Mouse (Mus musculus): ENCODE results near the gene Hjurp. TPM values are rescaled to one million over a fixed set of nuclear protein-coding genes. Genes with fewer than 3 reads are reported as not detected.

Hjurp gene
- polyA plus RNA-seq, 1 experiment from 2014 or later: 168 TPM

GRCm38 (mm10) chr1:88218591-88218990 lies 58.8 kb downstream of the Hjurp start:
- ATAC-seq (ENCODE audit: insufficient number of reproducible peaks, low FRiP score, low TSS enrichment, low read depth): no peak
- no peaks in the 10 kb centered on the region for H3K4me1 ChIP-seq
- no peak overlapping the region for H3K4me3 ChIP-seq
- no peak overlapping the region for H3K4me2 ChIP-seq
- H3K36me3 ChIP-seq: no peaks in the 10 kb centered on the region
- no peak overlapping the region for H3K27ac ChIP-seq
- H3K27me3 ChIP-seq: no peaks in the 10 kb centered on the region
- H3K9me3 ChIP-seq: peaks cover 30% of the 10 kb centered on the region
- 46% methylated on average over 4 of the region's 4 CpGs for WGBS
- no peak overlapping the region for H3K9ac ChIP-seq

GRCm38 (mm10) chr1:88218051-88218450 lies 59.4 kb downstream of the Hjurp start:
- ATAC-seq (ENCODE audit: insufficient number of reproducible peaks, low FRiP score, low TSS enrichment, low read depth): no peak
- H3K9ac ChIP-seq: no peak overlapping the region
- WGBS: 76% methylated on average over 9 of the region's 9 CpGs

GRCm38 (mm10) chr1:88217576-88217975 lies 59.9 kb downstream of the Hjurp start:
- H3K9me3 ChIP-seq: peaks cover 39% of the 10 kb centered on the region
- no peaks in the 10 kb centered on the region for H3K36me3 ChIP-seq
- no peak overlapping the region for H3K27ac ChIP-seq
- H3K9ac ChIP-seq: no peak overlapping the region
- WGBS: 41% methylated on average over 3 of the region's 3 CpGs
- H3K27me3 ChIP-seq: no peaks in the 10 kb centered on the region
- ATAC-seq (ENCODE audit: insufficient number of reproducible peaks, low FRiP score, low TSS enrichment, low read depth): no peak
- H3K4me3 ChIP-seq: no peak overlapping the region
- no peaks in the 10 kb centered on the region for H3K4me1 ChIP-seq
- H3K4me2 ChIP-seq: no peak overlapping the region

More at GRCm38 (mm10) chr1:88218051-88218450, 59.4 kb downstream of the Hjurp start:
- Histone ChIP-seq H3K4me3 (no peak overlapping the region), H3K4me2 (no peak overlapping the region), H3K9me3 (peaks cover 35% of the 10 kb centered on the region), H3K27me3 (no peaks in the 10 kb centered on the region), H3K4me1 (no peaks in the 10 kb centered on the region), H3K36me3 (no peaks in the 10 kb centered on the region), H3K27ac (no peak overlapping the region)

DNA sequence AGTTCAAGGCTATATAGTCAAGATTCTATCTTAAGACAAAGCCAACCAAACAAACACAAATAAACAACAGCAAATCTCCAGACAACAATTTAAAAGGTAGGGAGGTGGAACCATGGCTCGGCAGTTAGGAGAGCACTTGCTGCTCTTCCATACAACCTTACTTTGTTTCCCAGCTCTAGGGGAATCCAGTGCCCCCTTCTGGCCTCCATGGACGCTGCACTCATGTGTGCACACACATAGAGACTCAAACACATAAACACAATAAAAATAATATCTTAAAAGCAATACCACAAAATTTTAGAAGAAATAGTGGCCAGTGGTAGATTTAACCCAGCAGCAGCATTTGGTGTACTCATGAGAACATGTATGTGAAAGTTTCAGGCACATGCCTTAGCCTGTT lies 60.3 kb downstream of the Hjurp start:
- Histone ChIP-seq H3K27me3 (no peaks in the 10 kb centered on the region), H3K36me3 (no peaks in the 10 kb centered on the region), H3K4me1 (no peaks in the 10 kb centered on the region), H3K9me3 (peaks cover 43% of the 10 kb centered on the region), H3K4me3 (no peak overlapping the region), H3K9ac (no peak overlapping the region), H3K4me2 (no peak overlapping the region), H3K27ac (no peak overlapping the region)
- WGBS: 62% methylated on average over 2 of the region's 2 CpGs
- ATAC-seq (ENCODE audit: insufficient number of reproducible peaks, low FRiP score, low TSS enrichment, low read depth): no peak

- H3K4me2 ChIP-seq: no peak overlapping the region
- H3K9ac ChIP-seq: no peak overlapping the region
- ATAC-seq (ENCODE audit: insufficient number of reproducible peaks, low FRiP score, low TSS enrichment, low read depth): no peak
- H3K27ac ChIP-seq: no peak overlapping the region
- H3K4me1 ChIP-seq: no peaks in the 10 kb centered on the region
- peaks cover 49% of the 10 kb centered on the region for H3K9me3 ChIP-seq
- H3K36me3 ChIP-seq: no peaks in the 10 kb centered on the region
- no peak overlapping the region for H3K4me3 ChIP-seq
- 55% methylated on average over 2 of the region's 2 CpGs for WGBS
- H3K27me3 ChIP-seq: no peaks in the 10 kb centered on the region
Measured at GRCm38 (mm10) chr1:88216551-88216950, 60.9 kb downstream of the Hjurp start.

DNA sequence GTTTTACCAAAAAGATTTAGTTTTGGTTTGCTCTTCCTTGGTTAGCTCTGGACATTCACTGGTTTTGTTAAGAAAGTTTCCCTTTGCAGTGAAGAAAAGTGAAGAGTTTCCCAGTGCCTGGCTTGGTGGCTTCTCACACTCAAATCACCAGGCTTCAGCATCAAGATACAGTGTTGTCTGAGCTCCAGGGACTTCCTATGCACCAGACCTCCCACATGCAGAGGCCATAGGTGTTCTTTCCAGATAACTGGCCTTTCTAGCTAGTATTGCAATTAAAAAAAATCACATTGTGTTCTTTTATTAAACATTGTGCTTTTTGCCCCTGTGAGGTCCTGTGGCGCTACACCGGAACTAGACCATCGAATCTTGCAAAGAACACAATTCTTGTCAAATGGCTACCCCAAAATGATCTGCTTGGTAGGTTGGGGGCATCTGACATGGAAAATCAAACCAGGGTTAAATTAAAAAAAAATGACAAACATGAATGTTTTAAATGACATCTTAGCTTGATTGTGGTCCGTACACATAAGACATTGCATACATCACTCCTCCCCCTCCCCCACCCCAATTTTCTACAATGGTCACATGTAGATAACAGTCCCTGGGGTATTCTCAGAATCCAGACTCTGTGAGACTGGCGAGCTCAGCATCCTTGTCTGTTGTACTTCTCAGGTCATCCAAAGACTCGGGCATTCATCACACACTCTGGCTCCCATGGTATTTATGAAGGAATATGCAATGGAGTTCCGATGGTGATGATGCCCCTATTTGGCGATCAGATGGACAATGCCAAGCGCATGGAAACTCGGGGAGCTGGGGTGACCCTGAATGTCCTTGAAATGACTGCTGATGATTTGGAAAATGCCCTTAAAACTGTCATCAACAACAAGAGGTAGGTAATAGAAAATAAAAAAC lies 61.7 kb downstream of the Hjurp start:
- no peak for ATAC-seq (ENCODE audit: insufficient number of reproducible peaks, low FRiP score, low TSS enrichment, low read depth)
- Histone ChIP-seq H3K27me3 (no peaks in the 10 kb centered on the region), H3K4me3 (no peak overlapping the region), H3K9me3 (peaks cover 52% of the 10 kb centered on the region), H3K36me3 (no peaks in the 10 kb centered on the region), H3K4me2 (no peak overlapping the region), H3K9ac (no peak overlapping the region), H3K27ac (no peak overlapping the region), H3K4me1 (no peaks in the 10 kb centered on the region)
- 68% methylated on average over 10 of the region's 10 CpGs for WGBS

GRCm38 (mm10) chr1:88214462-88214952 lies 62.9 kb downstream of the Hjurp start:
- H3K4me2 ChIP-seq: no peak overlapping the region
- no peak overlapping the region for H3K27ac ChIP-seq
- no peak overlapping the region for H3K4me3 ChIP-seq
- peak; percentile 0; the same call in 1 of the 2 replicates for ATAC-seq (ENCODE audit: insufficient number of reproducible peaks, low FRiP score, low TSS enrichment, low read depth)
- H3K36me3 ChIP-seq: no peaks in the 10 kb centered on the region
- peaks cover 52% of the 10 kb centered on the region for H3K9me3 ChIP-seq
- 76% methylated on average over 2 of the region's 2 CpGs for WGBS
- H3K27me3 ChIP-seq: no peaks in the 10 kb centered on the region
- H3K4me1 ChIP-seq: no peaks in the 10 kb centered on the region
- no peak overlapping the region for H3K9ac ChIP-seq

DNA sequence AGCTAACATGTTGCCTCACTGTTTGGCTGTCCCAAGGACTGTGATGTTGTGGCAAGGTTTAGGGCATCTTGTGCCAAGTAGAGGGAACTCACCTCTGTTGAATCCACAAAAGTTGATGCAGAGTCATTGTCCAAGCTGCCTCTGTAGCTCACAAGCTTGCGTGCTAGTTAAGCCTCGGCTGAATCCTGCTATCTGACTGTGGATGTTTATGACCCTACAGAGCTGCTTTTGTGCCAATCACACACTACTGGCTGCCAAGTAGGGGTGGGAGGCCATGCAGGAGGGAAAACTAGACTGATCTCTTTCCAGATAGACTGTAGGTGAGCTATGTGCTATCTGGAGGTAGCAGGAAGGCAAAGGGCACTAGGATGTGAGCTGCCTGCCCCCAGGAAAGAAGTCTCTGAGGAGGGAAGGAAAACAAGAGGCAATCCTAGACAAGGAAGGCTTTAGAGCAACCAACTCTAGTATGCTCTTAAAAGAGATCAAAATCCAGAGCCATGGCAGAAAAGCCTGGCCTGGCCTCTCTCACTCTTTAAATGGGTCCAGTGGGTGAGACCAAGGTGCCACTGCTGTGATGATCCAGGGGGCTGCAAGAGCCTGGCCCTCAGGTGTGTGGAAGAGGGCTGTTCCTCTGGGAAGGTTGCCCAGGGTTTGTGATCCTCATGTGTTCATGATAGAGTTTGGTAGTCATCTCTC lies 63.5 kb downstream of the Hjurp start:
- Histone ChIP-seq H3K27me3 (no peaks in the 10 kb centered on the region), H3K27ac (no peak overlapping the region), H3K9me3 (peaks cover 52% of the 10 kb centered on the region), H3K4me2 (no peak overlapping the region), H3K9ac (no peak overlapping the region), H3K4me3 (no peak overlapping the region), H3K4me1 (no peaks in the 10 kb centered on the region), H3K36me3 (no peaks in the 10 kb centered on the region)
- ATAC-seq (ENCODE audit: insufficient number of reproducible peaks, low FRiP score, low TSS enrichment, low read depth): peak; percentile 7; the same call in 1 of the 2 replicates
- WGBS: 81% methylated on average over 2 of the region's 2 CpGs

- Histone ChIP-seq H3K27ac (no peak overlapping the region), H3K9ac (no peak overlapping the region), H3K4me1 (no peaks in the 10 kb centered on the region), H3K27me3 (no peaks in the 10 kb centered on the region), H3K9me3 (peaks cover 52% of the 10 kb centered on the region), H3K36me3 (no peaks in the 10 kb centered on the region), H3K4me3 (no peak overlapping the region), H3K4me2 (no peak overlapping the region)
- WGBS: 75% methylated on average over 1 of the region's 1 CpGs
- ATAC-seq (ENCODE audit: insufficient number of reproducible peaks, low FRiP score, low TSS enrichment, low read depth): no peak
Measured at GRCm38 (mm10) chr1:88213061-88213460, 64.4 kb downstream of the Hjurp start.

Other genes starting within 250 kb of the Hjurp start
- not detected in 2 replicates for gene Ugt1a10, start 222.2 kb downstream of the Hjurp start, polyA plus RNA-seq (2015; fragmentation: Nextera tagmentation; extraction: Ambion mirVana)
- not detected in 2 replicates for gene Ugt1a9, start 206.8 kb downstream of the Hjurp start, polyA plus RNA-seq (2015; fragmentation: Nextera tagmentation; extraction: Ambion mirVana)
- not detected in 2 replicates for gene Ugt1a8, start 189.8 kb downstream of the Hjurp start, polyA plus RNA-seq (2015; fragmentation: Nextera tagmentation; extraction: Ambion mirVana)
- gene Ugt1a7c, start 182.6 kb downstream of the Hjurp start, polyA plus RNA-seq (2015; fragmentation: Nextera tagmentation; extraction: Ambion mirVana): 4.2 and 4.6 TPM in 2 replicates
- 0.60 and 1.00 TPM in 2 replicates for gene Ugt1a6b, start 174.4 kb downstream of the Hjurp start, polyA plus RNA-seq (2015; fragmentation: Nextera tagmentation; extraction: Ambion mirVana)
- gene Ugt1a6a, start 142.8 kb downstream of the Hjurp start, polyA plus RNA-seq (2015; fragmentation: Nextera tagmentation; extraction: Ambion mirVana): 7.5 and 8.1 TPM in 2 replicates
- gene Ugt1a5, start 111.6 kb downstream of the Hjurp start, polyA plus RNA-seq (2015; fragmentation: Nextera tagmentation; extraction: Ambion mirVana): not detected in 2 replicates
- not detected in 2 replicates for gene Ugt1a2, start 77.0 kb downstream of the Hjurp start, polyA plus RNA-seq (2015; fragmentation: Nextera tagmentation; extraction: Ambion mirVana)
- gene Dnajb3, start 71.9 kb downstream of the Hjurp start, polyA plus RNA-seq (2015; fragmentation: Nextera tagmentation; extraction: Ambion mirVana): 11.1 and 11.6 TPM in 2 replicates
- 10.8 and 12.3 TPM in 2 replicates for gene Ugt1a1, start 65.7 kb downstream of the Hjurp start, polyA plus RNA-seq (2015; fragmentation: Nextera tagmentation; extraction: Ambion mirVana)
- gene Mroh2a, start 50.6 kb downstream of the Hjurp start, polyA plus RNA-seq (2015; fragmentation: Nextera tagmentation; extraction: Ambion mirVana): 1.6 and 2.2 TPM in 2 replicates
- not detected in 2 replicates for gene Trpm8, start within 50 bp of the Hjurp start, polyA plus RNA-seq (2015; fragmentation: Nextera tagmentation; extraction: Ambion mirVana)
- gene Spp2, start 129.3 kb upstream of the Hjurp start, polyA plus RNA-seq (2015; fragmentation: Nextera tagmentation; extraction: Ambion mirVana): 0.54 TPM in 1 of 2 replicates, not detected in the other
- 0.14 TPM in 1 of 2 replicates, not detected in the other for gene Glrp1, start 232.4 kb upstream of the Hjurp start, polyA plus RNA-seq (2015; fragmentation: Nextera tagmentation; extraction: Ambion mirVana)

Data from limb, embryonic 15.5 days (tissue).